11 mouse cellular contexts compared by ENCODE assay signal in the genomic region with DNA sequence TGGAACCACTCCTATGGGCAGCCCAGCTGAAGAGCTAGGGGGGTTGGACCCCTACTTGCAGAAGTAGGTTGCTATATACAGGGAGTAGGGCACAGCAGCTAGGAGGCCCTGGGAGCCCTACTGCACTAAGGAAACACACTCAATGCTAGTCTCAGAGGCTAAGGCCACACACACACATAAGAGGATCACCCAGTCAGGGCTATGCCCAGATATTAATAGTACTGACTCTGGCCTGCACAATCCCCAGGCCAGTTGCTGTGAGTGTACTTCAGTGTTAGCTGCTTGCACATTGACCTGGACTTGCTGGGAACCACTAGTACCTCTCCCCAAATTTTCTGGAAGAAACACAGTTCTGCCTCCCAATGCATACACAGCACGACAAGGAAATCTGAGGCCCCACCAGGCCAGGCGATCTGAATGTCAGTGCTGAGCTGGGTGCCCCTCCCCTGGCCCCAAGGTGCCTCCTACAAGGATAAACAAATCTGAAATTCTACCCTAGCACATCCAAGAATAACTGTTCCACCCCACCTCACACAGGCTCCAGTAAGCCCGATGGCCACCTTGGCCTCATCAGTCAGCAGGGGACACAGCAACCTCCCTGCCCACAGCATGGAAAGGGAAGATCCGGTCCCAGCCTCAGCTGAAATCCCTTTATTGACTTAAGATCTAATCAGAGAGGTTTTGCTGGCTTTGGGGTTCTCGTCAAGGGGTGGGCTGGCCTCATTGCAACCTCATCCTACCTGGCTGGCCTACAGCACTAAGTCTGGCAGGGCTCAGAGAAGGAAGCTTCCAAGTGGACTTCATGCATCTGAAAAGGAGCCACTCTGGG. TPM values are rescaled to one million over a fixed set of nuclear protein-coding genes. Genes with fewer than 3 reads are reported as not detected.
DNase-seq lines count a peak whose midpoint lies in the region; ATAC-seq and TF ChIP-seq lines count a peak whose summit lies in the region.
"Had no signal": no experiment of that assay in that cellular context is flagged by ENCODE, and none has a peak within 500 bp of the region (broad histone marks: within the 10 kb centered on the region; RNA-seq: fewer than 3 reads in every experiment).

No protein-coding gene starts in this region.

- H3K9ac ChIP-seq in kidney, embryonic 16.5 days (replicated peaks; ENCODE audit: low read length): no peak overlapping the region
- H3K9ac ChIP-seq in liver, embryonic 16.5 days (ENCODE audit: low read depth, low read length): no peak overlapping the region
- H3K9ac ChIP-seq: limb, embryonic 15.5 days had no signal

- ATAC-seq in kidney, embryonic 16.5 days (ENCODE audit: low FRiP score, low TSS enrichment): peak; percentile 21; the same call in 1 of the 2 replicates
- ATAC-seq in liver, embryonic 16.5 days (ENCODE audit: low read depth): no peak

- no peak overlapping the region; the same call in 1 of the 2 replicates for H3K4me2 ChIP-seq in kidney, embryonic 16.5 days (replicated peaks; ENCODE audit: low read depth, low read length)
- H3K4me2 ChIP-seq in liver, embryonic 16.5 days (ENCODE audit: low read depth, low read length): peak overlapping the region; percentile 33; the same call in 1 of the 2 replicates
- H3K4me2 ChIP-seq: forebrain, embryonic 12.5 days; limb, embryonic 15.5 days had no signal

- WGBS in kidney, embryonic 16.5 days: 32% methylated on average over 5 of the region's 5 CpGs
- WGBS in kidney, adult 2 months: 44% methylated on average over 5 of the region's 5 CpGs
- 44% methylated on average over 5 of the region's 5 CpGs for WGBS in liver, embryonic 16.5 days (ENCODE audit: insufficient replicate concordance)

- H3K27ac ChIP-seq in kidney, embryonic 16.5 days (ENCODE audit: low read length): peak overlapping the region; percentile 69
- no peak overlapping the region for H3K27ac ChIP-seq in kidney, adult 2 months (ENCODE audit: insufficient read depth, low read depth, low read length)
- H3K27ac ChIP-seq in embryonic fibroblast, embryonic 13.5 days (ENCODE audit: insufficient read depth, low read length): no peak overlapping the region
- peak overlapping the region; percentile 52 for H3K27ac ChIP-seq in liver, embryonic 16.5 days (ENCODE audit: low read length)
- H3K27ac ChIP-seq: forebrain, embryonic 12.5 days; limb, embryonic 15.5 days had no signal

- H3K36me3 ChIP-seq in kidney, embryonic 16.5 days (ENCODE audit: insufficient read depth, low read length): peaks cover under 1% of the 10 kb centered on the region; the same call in 1 of the 2 replicates
- H3K36me3 ChIP-seq in kidney, adult 2 months (ENCODE audit: control insufficient read depth, insufficient read depth, low read length): no peaks in the 10 kb centered on the region
- H3K36me3 ChIP-seq in liver, embryonic 16.5 days (ENCODE audit: control insufficient read depth, insufficient read depth): no peaks in the 10 kb centered on the region

- H3K9me3 ChIP-seq in kidney, embryonic 16.5 days (ENCODE audit: low read length): no peaks in the 10 kb centered on the region
- H3K9me3 ChIP-seq in liver, embryonic 16.5 days (replicated peaks; ENCODE audit: control insufficient read depth, low read length): no peaks in the 10 kb centered on the region
- H3K9me3 ChIP-seq: forebrain, embryonic 12.5 days; limb, embryonic 15.5 days had no signal

- no peak overlapping the region for H3K4me3 ChIP-seq in kidney, embryonic 16.5 days (ENCODE audit: low read length)
- no peak overlapping the region for H3K4me3 ChIP-seq in kidney, adult 2 months (ENCODE audit: insufficient read depth, low read depth, low read length)
- H3K4me3 ChIP-seq in embryonic fibroblast, embryonic 13.5 days (ENCODE audit: insufficient read depth, low read length): no peak overlapping the region
- no peak overlapping the region for H3K4me3 ChIP-seq in liver, embryonic 16.5 days (ENCODE audit: low read depth, low read length)
- H3K4me3 ChIP-seq: forebrain, embryonic 12.5 days; limb, embryonic 15.5 days had no signal

- H3K4me1 ChIP-seq in kidney, embryonic 16.5 days (ENCODE audit: insufficient read depth, low read length): peaks cover 35% of the 10 kb centered on the region
- peaks cover 8% of the 10 kb centered on the region; the same call in 1 of the 2 replicates for H3K4me1 ChIP-seq in kidney, adult 2 months (ENCODE audit: control insufficient read depth, insufficient read depth, low read length)
- H3K4me1 ChIP-seq in embryonic fibroblast, embryonic 13.5 days (ENCODE audit: control insufficient read depth, insufficient read depth, low read length): 0 out of 2 replicates have a peak, but pooled peaks cover 5% of the 10 kb centered on the region
- H3K4me1 ChIP-seq in liver, embryonic 16.5 days (ENCODE audit: control insufficient read depth, low read depth, low read length): peaks cover 60% of the 10 kb centered on the region

- TF ChIP-seq CTCF in kidney, adult 2 months (conservative IDR thresholded peaks at IDR 0.05; ENCODE audit: insufficient read depth, insufficient read length, low read depth, low read length): no peak
- no peak for TF ChIP-seq CTCF in embryonic fibroblast, embryonic 13.5 days (IDR thresholded peaks at IDR 0.05; ENCODE audit: borderline replicate concordance, insufficient read depth, low read length)

- H3K27me3 ChIP-seq in kidney, embryonic 16.5 days (ENCODE audit: insufficient read depth, low read length): no peaks in the 10 kb centered on the region
- H3K27me3 ChIP-seq in kidney, adult 2 months (replicated peaks; ENCODE audit: control insufficient read depth, insufficient read depth, low read length): no peaks in the 10 kb centered on the region
- H3K27me3 ChIP-seq in liver, embryonic 16.5 days (ENCODE audit: control insufficient read depth, insufficient read depth, low read depth, low read length): no peaks in the 10 kb centered on the region
- H3K27me3 ChIP-seq: forebrain, embryonic 12.5 days; limb, embryonic 15.5 days had no signal

- peak; percentile 45 for DNase-seq in cerebellum, adult 9-10 months
- no peak for DNase-seq in cerebellum, postnatal 4 days (ENCODE audit: low spot score in 2 of 2)
- no peak for DNase-seq in kidney, adult 2 months
- no peak for DNase-seq in thymus, postnatal 0 days (ENCODE audit: low spot score)
- DNase-seq in urinary bladder, postnatal 14 days (ENCODE audit: low spot score): no peak
- DNase-seq: kidney, postnatal 10 days had no signal

- no peak for TF ChIP-seq POLR2A in kidney, adult 2 months (IDR thresholded peaks at IDR 0.05; ENCODE audit: low read depth, low read length)
- 0 out of 2 replicates have a peak, but pooled peaks have one; percentile 11 for TF ChIP-seq POLR2A in embryonic fibroblast, embryonic 13.5 days (IDR thresholded peaks at IDR 0.05; ENCODE audit: low read depth, low read length)

RNA-seq across cellular contexts. Expression of a gene that starts 5.7 kb away (rescaled TPM):
- 66.9 and 71.7 TPM in 2 replicates for polyA plus RNA-seq in kidney, embryonic 16.5 days (2015; fragmentation: Nextera tagmentation; extraction: Ambion mirVana)
- 107 and 130 TPM in 2 replicates for polyA plus RNA-seq in kidney, adult 2 months (2012; rRNA removed)
- 62.0 and 65.1 TPM in 2 replicates for polyA plus RNA-seq in embryonic fibroblast, embryonic 13.5 days (2011; ENCODE audit: insufficient read length, low read depth, missing spikeins)
- 21.0 and 23.6 TPM in 2 replicates for polyA plus RNA-seq in liver, embryonic 16.5 days (2015; fragmentation: Nextera tagmentation; extraction: Ambion mirVana)
- polyA plus RNA-seq in thymus, postnatal 0 days (2015; fragmentation: Nextera tagmentation; extraction: Ambion mirVana): 50.0 and 51.1 TPM in 2 replicates

RNA-seq across cellular contexts. Expression of a gene that starts 12.7 kb away (rescaled TPM):
- polyA plus RNA-seq in kidney, embryonic 16.5 days (2015; fragmentation: Nextera tagmentation; extraction: Ambion mirVana): 75.2 and 79.7 TPM in 2 replicates
- polyA plus RNA-seq in kidney, adult 2 months (2012; rRNA removed): 19.6 and 22.1 TPM in 2 replicates
- 55.9 and 59.4 TPM in 2 replicates for polyA plus RNA-seq in embryonic fibroblast, embryonic 13.5 days (2011; ENCODE audit: insufficient read length, low read depth, missing spikeins)
- polyA plus RNA-seq in liver, embryonic 16.5 days (2015; fragmentation: Nextera tagmentation; extraction: Ambion mirVana): 24.2 and 25.0 TPM in 2 replicates
- 51.7 and 55.3 TPM in 2 replicates for polyA plus RNA-seq in thymus, postnatal 0 days (2015; fragmentation: Nextera tagmentation; extraction: Ambion mirVana)

RNA-seq across cellular contexts. Expression of a gene that starts 13.6 kb away (rescaled TPM):
- polyA plus RNA-seq in kidney, embryonic 16.5 days (2015; fragmentation: Nextera tagmentation; extraction: Ambion mirVana): 37.8 and 41.1 TPM in 2 replicates
- 32.2 and 41.3 TPM in 2 replicates for polyA plus RNA-seq in kidney, adult 2 months (2012; rRNA removed)
- 31.8 and 41.0 TPM in 2 replicates for polyA plus RNA-seq in embryonic fibroblast, embryonic 13.5 days (2011; ENCODE audit: insufficient read length, low read depth, missing spikeins)
- 6.2 and 7.6 TPM in 2 replicates for polyA plus RNA-seq in liver, embryonic 16.5 days (2015; fragmentation: Nextera tagmentation; extraction: Ambion mirVana)
- polyA plus RNA-seq in thymus, postnatal 0 days (2015; fragmentation: Nextera tagmentation; extraction: Ambion mirVana): 23.3 and 35.0 TPM in 2 replicates

RNA-seq across cellular contexts. Expression of a gene that starts 20.0 kb away (rescaled TPM):
- 29.5 and 31.4 TPM in 2 replicates for polyA plus RNA-seq in kidney, embryonic 16.5 days (2015; fragmentation: Nextera tagmentation; extraction: Ambion mirVana)
- polyA plus RNA-seq in kidney, adult 2 months (2012; rRNA removed): 26.1 and 30.2 TPM in 2 replicates
- 3.6 and 3.7 TPM in 2 replicates for polyA plus RNA-seq in embryonic fibroblast, embryonic 13.5 days (2011; ENCODE audit: insufficient read length, low read depth, missing spikeins)
- 1.7 and 2.3 TPM in 2 replicates for polyA plus RNA-seq in liver, embryonic 16.5 days (2015; fragmentation: Nextera tagmentation; extraction: Ambion mirVana)
- 9.4 and 12.1 TPM in 2 replicates for polyA plus RNA-seq in thymus, postnatal 0 days (2015; fragmentation: Nextera tagmentation; extraction: Ambion mirVana)

RNA-seq across cellular contexts. Expression of a gene that starts 58.7 kb away (rescaled TPM):
- polyA plus RNA-seq in kidney, embryonic 16.5 days (2015; fragmentation: Nextera tagmentation; extraction: Ambion mirVana): 91.7 and 100 TPM in 2 replicates
- 55.5 and 65.1 TPM in 2 replicates for polyA plus RNA-seq in kidney, adult 2 months (2012; rRNA removed)
- polyA plus RNA-seq in embryonic fibroblast, embryonic 13.5 days (2011; ENCODE audit: insufficient read length, low read depth, missing spikeins): 86.7 and 97.4 TPM in 2 replicates
- polyA plus RNA-seq in liver, embryonic 16.5 days (2015; fragmentation: Nextera tagmentation; extraction: Ambion mirVana): 26.4 and 27.3 TPM in 2 replicates
- polyA plus RNA-seq in thymus, postnatal 0 days (2015; fragmentation: Nextera tagmentation; extraction: Ambion mirVana): 76.1 and 86.7 TPM in 2 replicates

Comparison
In these comparisons a context has a peak if more than half of its experiments do, and no peak if none do; other contexts are left out.
1. H3K27ac ChIP-seq: peak in kidney, embryonic 16.5 days (single experiment) and liver, embryonic 16.5 days (single experiment); none in kidney, adult 2 months (single experiment) and embryonic fibroblast, embryonic 13.5 days (single experiment).